Mouse (Mus musculus) liver, embryonic 11.5 days (tissue): ENCODE data around the gene Cops2. TPM values are rescaled to one million over a fixed set of nuclear protein-coding genes. Genes with fewer than 3 reads are reported as not detected.

Source experiments
- ATAC-seq: fragments of 200-750 bp; cut with Nextera tagmentation; replicated peaks from 2 replicates; pipeline ENCODE4 v1.8.0; 2017; ENCODE audit warnings: moderate number of reproducible peaks, mild to moderate bottlenecking, moderate TSS enrichment, moderate library complexity; ENCODE audit not compliant: low FRiP score
- DNase-seq: peaks from one replicate; pipeline ENCODE4 v3.0.0-alpha.2; 2017; ENCODE audit warnings: low spot score
- H3K27ac ChIP-seq: fragments of 300-500 bp; sonication (generic); 2 replicates; pipeline ENCODE4 v1.5.1; 2014; ENCODE audit warnings: mild to moderate bottlenecking, low read depth, low read length, control low read depth
- H3K27me3 ChIP-seq: fragments of 300-500 bp; sonication (generic); replicated peaks from 2 replicates; pipeline ENCODE4 v1.6.1; 2014; ENCODE audit warnings: low read length, mixed read lengths; ENCODE audit not compliant: control insufficient read depth, insufficient read depth
- H3K36me3 ChIP-seq: fragments of 300-500 bp; sonication (generic); 2 replicates; pipeline ENCODE4 v1.6.1; 2014; ENCODE audit warnings: mild to moderate bottlenecking, low read length, moderate library complexity, mixed read lengths; ENCODE audit not compliant: control insufficient read depth, insufficient read depth
- H3K4me1 ChIP-seq: fragments of 300-500 bp; sonication (generic); replicated peaks from 2 replicates; pipeline ENCODE4 v1.6.1; 2014; ENCODE audit warnings: low read length, mixed read lengths; ENCODE audit not compliant: control insufficient read depth, insufficient read depth
- H3K4me2 ChIP-seq: fragments of 300-500 bp; sonication (generic); 2 replicates; pipeline ENCODE4 v1.6.1; 2014; ENCODE audit warnings: mild to moderate bottlenecking, control low read depth, moderate library complexity
- H3K4me3 ChIP-seq: fragments of 300-500 bp; sonication (generic); 2 replicates; pipeline ENCODE4 v1.5.1; 2014; ENCODE audit warnings: low read depth, low read length, control low read depth
- H3K9ac ChIP-seq: fragments of 300-500 bp; sonication (generic); 2 replicates; pipeline ENCODE4 v1.6.1; 2014; ENCODE audit warnings: low read depth, low read length, control low read depth
- H3K9me3 ChIP-seq: fragments of 300-500 bp; sonication (generic); 2 replicates; pipeline ENCODE4 v1.6.1; 2016; ENCODE audit warnings: low read length, inconsistent platforms, mixed read lengths; ENCODE audit not compliant: control insufficient read depth
- WGBS: fragments of 180-500 bp; shearing (Covaris S2); extraction: QIAGEN DNeasy Blood & Tissue Kit; methylation state at CpG from one replicate; pipeline ENCODE4 v1.1.7; 2014; 5-methylcytosine and 5-hydroxymethylcytosine counted together
- polyA plus RNA-seq: library from polyadenylated mRNA; unstranded; fragments of >200 nt; fragmentation: Nextera tagmentation; extraction: Ambion mirVana; gene quantifications from 2 replicates; pipeline ENCODE4 v1.2.1, GENCODE M21; 2014

Gene Cops2
- polyA plus RNA-seq, 1 experiment from 2014 or later = 83.3 TPM

- WGBS = 1% methylated on average over 20 of the region's 28 CpGs
- ATAC-seq = peak; percentile 93
Measured at GRCm38 (mm10) chr2:125782719-125783109, 76.2 kb downstream of the Cops2 start, which contains the start of gene Secisbp2l. Secisbp2l (minus strand) TSS chr2:125782870.

GRCm38 (mm10) chr2:125781978-125782718 lies 76.8 kb downstream of the Cops2 start:
- H3K9ac ChIP-seq = peak overlapping the region; percentile 78
- 3% methylated on average over 44 of the region's 44 CpGs for WGBS
- no peaks in the 10 kb centered on the region for H3K9me3 ChIP-seq
- H3K4me1 ChIP-seq = peaks cover 4% of the 10 kb centered on the region
- peak overlapping the region; percentile 81 for H3K4me2 ChIP-seq
- DNase-seq (no peak), ATAC-seq (0 out of 2 replicates have a peak, but pooled peaks have one; percentile 1)
- H3K27ac ChIP-seq = peak overlapping the region; percentile 54; the same call in 1 of the 2 replicates
- no peaks in the 10 kb centered on the region for H3K27me3 ChIP-seq
- no peaks in the 10 kb centered on the region for H3K36me3 ChIP-seq
- peak overlapping the region; percentile 91 for H3K4me3 ChIP-seq

More at GRCm38 (mm10) chr2:125782719-125783109, 76.2 kb downstream of the Cops2 start, which contains the start of gene Secisbp2l:
- H3K36me3 ChIP-seq = no peaks in the 10 kb centered on the region
- H3K4me3 ChIP-seq = peak within 1 kb of the TSS; percentile 91
- H3K27ac ChIP-seq = peak within 1 kb of the TSS; percentile 54; the same call in 1 of the 2 replicates
- peaks cover 4% of the 10 kb centered on the region for H3K4me1 ChIP-seq
- peak within 1 kb of the TSS; percentile 81 for H3K4me2 ChIP-seq
- peak within 1 kb of the TSS; percentile 78 for H3K9ac ChIP-seq
- DNase-seq = peak; percentile 92
- no peaks in the 10 kb centered on the region for H3K27me3 ChIP-seq
- H3K9me3 ChIP-seq = no peaks in the 10 kb centered on the region

GRCm38 (mm10) chr2:125781006-125781405 lies 77.9 kb downstream of the Cops2 start:
- Histone ChIP-seq H3K27me3 (no peaks in the 10 kb centered on the region), H3K4me3 (no peak overlapping the region), H3K27ac (no peak overlapping the region), H3K4me2 (no peak overlapping the region; the same call in 1 of the 2 replicates), H3K4me1 (peaks cover 4% of the 10 kb centered on the region), H3K9me3 (no peaks in the 10 kb centered on the region), H3K9ac (no peak overlapping the region), H3K36me3 (no peaks in the 10 kb centered on the region)
- WGBS = 82% methylated on average over 2 of the region's 2 CpGs
- ATAC-seq = no peak
- no peak for DNase-seq

Other genes starting within 250 kb of the Cops2 start
- 8.1 and 9.1 TPM in 2 replicates for gene Cep152, start 234.0 kb downstream of the Cops2 start, polyA plus RNA-seq
- gene Eid1, start 186.0 kb downstream of the Cops2 start, polyA plus RNA-seq = 81.1 and 84.1 TPM in 2 replicates
- 0.71 and 0.77 TPM in 2 replicates for gene Shc4, start 135.0 kb downstream of the Cops2 start, polyA plus RNA-seq
- 11.3 and 11.7 TPM in 2 replicates for gene Secisbp2l, start 76.3 kb downstream of the Cops2 start, polyA plus RNA-seq
- 23.6 and 24.0 TPM in 2 replicates for gene Galk2, start within 50 bp of the Cops2 start, polyA plus RNA-seq
- 0.14 and 0.21 TPM in 2 replicates for gene Fgf7, start 175.5 kb upstream of the Cops2 start, polyA plus RNA-seq